Mouse (Mus musculus): ENCODE measurements at regions not wholly inside any gene's neighbourhood (a gene's known extent, or its start where the extent isn't known, plus 50 kb on each side); places are given as distances from the start of the nearest gene placed in this dataset.

DNA sequence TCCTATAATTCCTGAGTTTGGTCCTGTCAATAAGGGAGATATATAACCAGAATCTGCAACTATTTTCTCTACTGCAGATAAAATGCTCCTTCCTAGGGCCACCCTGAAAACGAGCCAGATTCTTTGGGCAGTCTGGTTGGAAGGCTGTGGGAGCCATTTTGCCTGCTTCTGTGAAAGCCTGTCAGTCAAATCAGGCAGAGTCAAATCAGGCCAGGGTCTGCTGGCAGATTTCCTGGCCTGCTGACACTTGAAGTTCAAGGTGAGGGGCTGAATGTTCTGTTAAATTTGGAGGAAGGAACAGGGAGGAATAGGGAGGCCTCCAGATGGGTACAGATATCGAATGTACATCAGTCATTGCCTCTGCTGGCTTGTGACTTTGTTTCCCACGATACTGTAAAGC is 206.0 kb upstream of the Pkn2 start:
- Histone ChIP-seq H3K4me1 (replicated peaks) (peaks cover 12% of the 10 kb centered on the region), H3K36me3 (no peaks in the 10 kb centered on the region), H3K9ac (replicated peaks) (no peak overlapping the region), H3K4me3 (replicated peaks) (no peak overlapping the region), H3K9me3 (no peaks in the 10 kb centered on the region), H3K27ac (no peak overlapping the region), H3K4me2 (replicated peaks) (no peak overlapping the region), H3K27me3 (no peaks in the 10 kb centered on the region)
- ATAC-seq: no peak
- 78% methylated on average over 3 of the region's 3 CpGs for WGBS

DNA sequence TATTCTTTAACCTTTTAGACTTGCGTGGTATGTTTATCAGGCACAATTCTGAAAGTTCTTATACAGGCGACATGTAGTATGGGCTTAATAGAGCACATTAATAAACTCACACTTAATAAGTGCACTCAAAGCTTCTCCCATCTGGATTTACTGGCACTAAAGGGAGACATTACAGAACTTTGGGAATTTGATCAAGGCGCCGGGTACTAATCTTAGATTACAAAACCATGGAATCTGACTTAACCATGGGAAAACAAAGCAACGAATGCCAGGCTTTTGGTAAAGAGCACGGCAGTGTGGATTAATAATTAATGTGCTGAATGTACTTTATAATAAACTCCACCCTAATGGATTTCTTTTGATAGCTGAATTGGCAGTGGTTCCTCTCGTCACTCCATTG is 196.5 kb upstream of the Pkn2 start:
- no peaks in the 10 kb centered on the region for H3K4me1 ChIP-seq (replicated peaks)
- no peaks in the 10 kb centered on the region for H3K27me3 ChIP-seq
- H3K9me3 ChIP-seq: no peaks in the 10 kb centered on the region
- H3K9ac ChIP-seq (replicated peaks): no peak overlapping the region
- no peaks in the 10 kb centered on the region for H3K36me3 ChIP-seq
- no peak overlapping the region for H3K27ac ChIP-seq
- H3K4me3 ChIP-seq (replicated peaks): no peak overlapping the region
- H3K4me2 ChIP-seq (replicated peaks): no peak overlapping the region
- WGBS: 83% methylated on average over 7 of the region's 7 CpGs
- no peak for ATAC-seq

GRCm38 (mm10) chr3:143071839-143072373 is 190.1 kb upstream of the Pkn2 start:
- Histone ChIP-seq H3K27me3 (no peaks in the 10 kb centered on the region), H3K27ac (no peak overlapping the region), H3K4me2 (replicated peaks) (no peak overlapping the region), H3K9me3 (no peaks in the 10 kb centered on the region), H3K36me3 (no peaks in the 10 kb centered on the region), H3K9ac (replicated peaks) (no peak overlapping the region), H3K4me1 (replicated peaks) (no peaks in the 10 kb centered on the region), H3K4me3 (replicated peaks) (no peak overlapping the region)
- no peak for ATAC-seq
- 86% methylated on average over 4 of the region's 4 CpGs for WGBS

GRCm38 (mm10) chr3:143054858-143055257 is 173.1 kb upstream of the Pkn2 start:
- no peak for ATAC-seq
- Histone ChIP-seq H3K4me2 (replicated peaks) (no peak overlapping the region), H3K9ac (replicated peaks) (no peak overlapping the region), H3K36me3 (no peaks in the 10 kb centered on the region), H3K27me3 (no peaks in the 10 kb centered on the region), H3K4me3 (replicated peaks) (no peak overlapping the region), H3K9me3 (no peaks in the 10 kb centered on the region), H3K4me1 (replicated peaks) (no peaks in the 10 kb centered on the region), H3K27ac (no peak overlapping the region)
- WGBS: 93% methylated on average over 3 of the region's 3 CpGs

- H3K36me3 ChIP-seq: no peaks in the 10 kb centered on the region
- H3K4me2 ChIP-seq (replicated peaks): no peak overlapping the region
- H3K4me3 ChIP-seq (replicated peaks): no peak overlapping the region
- H3K9ac ChIP-seq (replicated peaks): no peak overlapping the region
- H3K4me1 ChIP-seq (replicated peaks): no peaks in the 10 kb centered on the region
- 80% methylated on average over 11 of the region's 11 CpGs for WGBS
- no peak for ATAC-seq
- no peaks in the 10 kb centered on the region for H3K9me3 ChIP-seq
- no peaks in the 10 kb centered on the region for H3K27me3 ChIP-seq
- no peak overlapping the region for H3K27ac ChIP-seq
These were observed 171.6 kb upstream of the Pkn2 start for GRCm38 (mm10) chr3:143053286-143053993.

DNA sequence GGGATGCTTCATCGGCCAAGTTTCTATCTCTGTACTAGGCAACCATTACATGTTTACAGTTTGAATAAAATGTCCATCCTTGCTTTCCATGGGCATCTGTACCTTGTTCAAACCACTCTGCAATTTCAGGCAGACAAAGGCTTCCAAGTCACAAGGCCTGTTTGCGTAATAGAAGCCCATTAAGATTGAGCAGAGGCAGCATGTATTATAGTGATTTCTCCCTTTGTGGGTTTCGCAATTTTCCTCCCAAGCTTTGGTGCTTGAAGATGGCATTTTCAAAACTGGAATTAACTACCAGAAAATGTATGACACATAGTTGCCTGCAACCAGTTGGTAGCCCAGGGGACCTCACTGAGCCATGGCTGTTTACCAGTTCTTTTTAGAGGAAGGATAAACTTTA is 158.9 kb upstream of the Pkn2 start:
- no peak for ATAC-seq
- no peaks in the 10 kb centered on the region for H3K4me1 ChIP-seq (replicated peaks)
- no peak overlapping the region for H3K9ac ChIP-seq (replicated peaks)
- no peak overlapping the region for H3K4me3 ChIP-seq (replicated peaks)
- H3K9me3 ChIP-seq: no peaks in the 10 kb centered on the region
- no peak overlapping the region for H3K4me2 ChIP-seq (replicated peaks)
- H3K27me3 ChIP-seq: no peaks in the 10 kb centered on the region
- H3K27ac ChIP-seq: no peak overlapping the region
- 88% methylated on average over 3 of the region's 3 CpGs for WGBS
- H3K36me3 ChIP-seq: no peaks in the 10 kb centered on the region

DNA sequence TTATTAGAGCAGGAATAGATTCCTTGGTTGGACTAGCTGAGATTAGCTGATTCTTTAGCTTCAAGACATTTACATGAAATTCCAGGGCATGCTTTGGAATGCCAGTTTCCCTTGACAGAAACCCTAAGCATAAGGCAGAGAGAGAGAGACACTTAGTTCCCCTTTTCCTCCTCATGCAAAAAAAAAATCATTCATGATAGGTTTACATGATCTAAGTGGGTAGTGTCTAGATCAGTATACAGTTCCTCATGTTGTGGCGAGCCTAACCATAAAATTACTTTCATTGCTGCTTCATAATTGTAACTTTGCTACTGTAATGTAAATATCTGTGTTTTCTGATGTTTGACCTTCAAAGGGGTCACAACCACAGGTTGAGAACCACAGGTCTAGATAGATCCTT is 154.3 kb upstream of the Pkn2 start:
- Histone ChIP-seq H3K4me1 (replicated peaks) (no peaks in the 10 kb centered on the region), H3K9me3 (no peaks in the 10 kb centered on the region), H3K4me2 (replicated peaks) (no peak overlapping the region), H3K27ac (no peak overlapping the region), H3K4me3 (replicated peaks) (no peak overlapping the region), H3K27me3 (no peaks in the 10 kb centered on the region), H3K9ac (replicated peaks) (no peak overlapping the region), H3K36me3 (no peaks in the 10 kb centered on the region)
- ATAC-seq: no peak
- WGBS: 94% methylated on average over 1 of the region's 1 CpGs

- Histone ChIP-seq H3K9ac (replicated peaks) (no peak overlapping the region), H3K4me3 (replicated peaks) (no peak overlapping the region), H3K4me1 (replicated peaks) (no peaks in the 10 kb centered on the region), H3K4me2 (replicated peaks) (no peak overlapping the region), H3K27ac (no peak overlapping the region), H3K27me3 (no peaks in the 10 kb centered on the region), H3K9me3 (no peaks in the 10 kb centered on the region), H3K36me3 (no peaks in the 10 kb centered on the region)
- ATAC-seq: no peak
- WGBS: 84% methylated on average over 9 of the region's 9 CpGs
These were observed 152.8 kb upstream of the Pkn2 start for GRCm38 (mm10) chr3:143034588-143034987.

DNA sequence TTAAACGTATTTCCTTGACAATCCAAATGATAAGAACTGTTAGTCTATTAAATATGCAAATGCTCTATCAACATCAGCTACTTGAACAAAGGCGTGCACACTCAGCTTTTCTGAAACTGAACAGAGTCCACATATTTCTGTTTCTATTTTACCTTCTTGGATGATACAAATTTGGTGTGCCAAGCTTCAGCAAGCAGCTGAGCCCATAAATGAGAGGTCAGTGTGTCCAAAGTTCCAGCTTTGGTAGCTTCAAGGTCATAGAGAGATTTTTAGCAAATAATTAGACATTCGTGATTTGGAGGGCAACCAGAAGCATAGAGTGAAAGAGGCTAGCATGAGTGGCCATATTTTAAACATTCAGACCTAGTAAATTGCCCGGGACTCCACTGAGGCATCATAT is 140.7 kb upstream of the Pkn2 start:
- Histone ChIP-seq H3K9me3 (no peaks in the 10 kb centered on the region), H3K27ac (no peak overlapping the region), H3K4me2 (replicated peaks) (no peak overlapping the region), H3K27me3 (no peaks in the 10 kb centered on the region), H3K4me3 (replicated peaks) (no peak overlapping the region), H3K9ac (replicated peaks) (no peak overlapping the region), H3K4me1 (replicated peaks) (no peaks in the 10 kb centered on the region), H3K36me3 (no peaks in the 10 kb centered on the region)
- 82% methylated on average over 4 of the region's 4 CpGs for WGBS
- ATAC-seq: no peak

- no peak for ATAC-seq
These were observed 139.5 kb upstream of the Pkn2 start for GRCm38 (mm10) chr3:143021159-143021871.

DNA sequence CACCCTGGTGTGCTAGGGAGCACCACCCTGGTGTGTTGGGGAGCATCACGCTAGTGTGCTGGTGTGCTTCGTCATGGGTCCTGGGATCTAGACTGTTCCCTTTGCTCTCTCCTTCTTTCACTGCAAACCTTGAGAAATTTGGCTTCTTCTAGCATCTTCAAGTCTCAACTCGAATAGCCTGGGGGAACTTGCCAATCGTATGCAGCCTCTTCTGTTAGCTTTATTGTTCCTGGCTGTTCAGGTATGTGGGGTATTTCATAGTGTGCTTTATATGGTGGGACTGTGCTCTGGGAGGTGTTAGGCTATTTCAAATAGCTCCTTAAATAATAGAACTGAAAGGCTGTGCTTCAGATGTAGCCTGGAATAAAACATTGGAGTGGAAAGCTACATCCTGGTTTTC is 135.7 kb upstream of the Pkn2 start:
- Histone ChIP-seq H3K36me3 (no peaks in the 10 kb centered on the region), H3K27ac (no peak overlapping the region), H3K4me1 (replicated peaks) (no peaks in the 10 kb centered on the region), H3K4me2 (replicated peaks) (no peak overlapping the region), H3K9ac (replicated peaks) (no peak overlapping the region), H3K4me3 (replicated peaks) (no peak overlapping the region), H3K27me3 (no peaks in the 10 kb centered on the region), H3K9me3 (no peaks in the 10 kb centered on the region)
- ATAC-seq: no peak
- WGBS: 93% methylated on average over 4 of the region's 4 CpGs

More at GRCm38 (mm10) chr3:143021159-143021871, 139.5 kb upstream of the Pkn2 start:
- Histone ChIP-seq H3K9ac (replicated peaks) (no peak overlapping the region), H3K4me2 (replicated peaks) (no peak overlapping the region), H3K4me3 (replicated peaks) (no peak overlapping the region), H3K4me1 (replicated peaks) (no peaks in the 10 kb centered on the region), H3K27me3 (no peaks in the 10 kb centered on the region), H3K9me3 (no peaks in the 10 kb centered on the region), H3K27ac (no peak overlapping the region), H3K36me3 (no peaks in the 10 kb centered on the region)
- WGBS: 90% methylated on average over 11 of the region's 11 CpGs

GRCm38 (mm10) chr3:143016758-143017157 is 135.0 kb upstream of the Pkn2 start:
- no peaks in the 10 kb centered on the region for H3K9me3 ChIP-seq
- no peaks in the 10 kb centered on the region for H3K27me3 ChIP-seq
- no peak overlapping the region for H3K27ac ChIP-seq
- no peak overlapping the region for H3K9ac ChIP-seq (replicated peaks)
- H3K4me2 ChIP-seq (replicated peaks): no peak overlapping the region
- no peaks in the 10 kb centered on the region for H3K4me1 ChIP-seq (replicated peaks)
- H3K4me3 ChIP-seq (replicated peaks): no peak overlapping the region
- no peak for ATAC-seq
- no peaks in the 10 kb centered on the region for H3K36me3 ChIP-seq
- 93% methylated on average over 5 of the region's 5 CpGs for WGBS

Data from midbrain, embryonic 13.5 days (tissue).